Mouse (Mus musculus) CD4-positive naive resting alpha-beta T cell, adult 76 days (primary cell): ENCODE measurements around the gene Mmrn1. TPM values are rescaled to one million over a fixed set of nuclear protein-coding genes. Genes with fewer than 3 reads are reported as not detected.

Experiments
- total RNA-seq: library from RNA; stranded (reverse); gene quantifications from one replicate; pipeline ENCODE4 v1.2.4, GENCODE M21; 2023

Gene Mmrn1
- 0.21 TPM for total RNA-seq

DNA sequence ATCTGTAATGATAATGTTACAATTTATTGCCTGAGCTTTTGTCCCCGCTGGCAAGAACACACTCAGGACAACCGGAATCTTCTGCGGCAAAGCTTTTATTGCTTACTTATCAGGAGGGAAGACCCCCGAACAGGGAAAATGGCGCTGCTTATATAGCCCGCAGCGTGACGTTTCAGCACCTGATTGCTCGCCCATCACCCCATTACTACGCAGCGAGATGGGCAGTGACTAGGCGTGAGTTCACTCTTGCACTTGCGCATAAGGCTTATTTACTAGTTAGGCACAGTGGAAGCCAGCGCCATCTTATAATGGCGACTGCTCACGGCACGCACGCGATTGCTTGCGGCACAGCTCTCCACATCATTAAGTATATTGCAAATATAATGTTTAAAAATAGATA lies at the start of gene Mmrn1:
Mmrn1 (plus strand) TSS at position 301 of the 400 bp plus-strand sequence.

Other genes with a start within 250 kb of the Mmrn1 start
- gene Snca, start 95.1 kb upstream of the Mmrn1 start, total RNA-seq: 8.6 TPM